Mouse (Mus musculus): ENCODE data around the gene Hic2.
A peak's percentile ranks its signal among the peaks of the same experiment; 100 is the strongest.

Hic2 gene

DNA sequence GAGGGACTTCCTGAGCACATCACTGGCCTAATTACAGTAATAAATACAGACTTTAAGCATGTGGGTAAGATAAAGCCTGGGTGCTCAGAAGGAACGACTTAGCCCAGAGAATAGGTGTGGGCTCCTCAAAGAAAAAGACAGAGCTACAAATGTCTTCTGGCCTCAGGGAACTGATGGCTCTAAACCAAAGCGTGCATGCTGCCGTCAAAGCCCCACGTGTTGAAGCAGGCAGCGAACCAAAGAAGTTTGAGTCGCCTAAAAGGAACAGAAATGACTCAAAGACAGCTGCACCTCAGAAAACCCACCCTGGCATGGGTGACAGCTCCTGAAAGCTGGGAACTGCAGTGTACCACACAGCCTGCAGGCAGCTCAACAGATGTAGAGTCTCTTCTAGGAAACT is 38.5 kb downstream of the Hic2 start:
- DNase-seq (ENCODE audit: extremely low read depth, insufficient read length, low spot score) = no peak

GRCm38 (mm10) chr16:17275721-17276120 is 42.3 kb downstream of the Hic2 start, which contains the start of gene Tmem191c:
TSS of gene Tmem191c (plus strand) at chr16:17276077.
- DNase-seq (ENCODE audit: extremely low read depth, insufficient read length, low spot score) = no peak

DNA sequence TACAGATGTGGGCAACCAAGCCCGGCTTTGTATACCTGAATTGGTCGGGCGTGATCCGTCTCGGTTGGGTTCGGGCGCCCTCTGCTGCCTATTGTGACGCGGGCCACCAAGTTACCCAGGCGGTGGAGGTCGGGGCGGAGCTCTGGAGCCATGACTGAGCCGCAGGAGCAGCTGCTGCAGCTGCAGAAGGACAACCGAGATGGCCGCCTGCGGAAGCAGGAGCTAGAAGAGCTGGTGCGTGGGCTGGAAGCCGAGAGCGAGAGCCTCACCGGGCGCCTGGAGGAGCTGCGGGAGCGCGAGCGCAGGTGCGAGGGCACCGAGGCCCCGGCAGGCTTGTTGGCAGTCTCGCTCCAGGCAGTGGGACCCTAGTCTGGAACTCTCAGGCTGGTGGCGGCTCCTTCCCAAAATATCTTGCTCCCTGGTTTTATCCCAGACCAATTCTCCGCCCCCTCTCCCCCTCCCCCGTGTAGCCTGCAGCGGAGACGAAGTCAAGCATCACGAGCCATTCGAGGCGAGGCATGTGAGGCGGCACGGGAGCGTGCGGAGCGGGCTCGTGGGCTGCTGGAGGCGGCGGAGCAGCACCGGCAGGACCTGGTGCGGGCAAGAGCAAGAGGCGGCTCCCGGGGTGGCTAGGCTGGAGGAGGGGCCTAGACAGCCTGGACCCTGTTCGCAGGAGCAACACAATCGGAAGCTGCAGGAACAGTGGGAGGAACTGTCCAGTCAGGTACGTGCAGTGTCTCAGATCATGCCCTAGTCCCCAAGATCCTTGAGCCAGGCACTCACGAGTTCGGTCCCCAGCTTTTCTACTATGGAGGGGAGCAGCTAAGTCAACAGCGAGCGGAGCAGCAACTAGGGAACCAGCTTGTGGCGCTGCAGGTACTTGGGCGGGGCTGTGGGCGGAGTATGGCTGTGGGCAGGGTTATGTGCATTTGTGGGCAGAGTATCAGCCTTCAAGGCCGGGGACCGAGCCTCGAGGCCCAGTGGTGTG is 43.1 kb downstream of the Hic2 start:
- DNase-seq (ENCODE audit: extremely low read depth, insufficient read length, low spot score) = peak; percentile 78

DNA sequence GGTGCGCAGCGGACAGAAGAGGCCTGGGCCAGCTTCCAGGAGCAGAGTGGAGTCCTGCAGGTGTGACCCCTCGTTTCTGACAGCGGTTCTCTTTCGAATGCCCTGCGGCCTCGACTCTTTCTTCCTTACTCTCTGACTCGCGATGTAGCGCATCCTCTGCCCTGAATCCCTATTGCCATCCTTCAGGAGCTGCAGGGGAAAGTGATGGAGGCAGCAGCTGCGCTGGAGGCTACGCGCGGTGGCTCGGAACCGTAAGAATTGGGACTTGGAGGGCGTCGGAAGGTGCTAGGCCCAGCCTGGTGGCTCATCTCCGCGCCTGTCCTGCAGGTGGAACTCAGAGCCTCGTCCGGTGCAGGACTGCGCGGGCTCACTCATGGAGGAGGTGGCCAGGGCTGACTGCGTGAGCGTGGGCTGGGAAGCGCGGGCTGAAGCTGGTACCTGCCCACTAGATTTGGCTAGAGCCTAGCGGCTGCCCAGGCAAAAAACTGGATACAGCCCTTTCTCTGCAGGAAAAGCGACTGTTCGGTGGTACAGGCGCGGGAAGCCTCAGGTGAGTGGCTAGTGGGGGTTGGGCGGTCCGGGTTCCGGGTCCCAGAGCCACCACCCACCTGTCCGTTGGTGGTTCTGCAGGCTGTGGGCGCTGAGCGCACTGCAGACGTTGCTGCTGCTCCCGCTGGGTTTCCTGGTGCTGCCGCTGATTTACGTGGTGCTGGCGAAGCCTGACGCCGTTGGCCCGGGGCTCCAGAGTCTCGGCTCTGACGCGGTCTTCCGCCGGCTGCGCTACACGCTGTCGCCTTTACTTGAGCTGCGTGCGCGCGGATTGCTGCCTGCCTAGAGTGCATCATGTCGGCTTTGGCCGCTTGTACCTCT is 44.2 kb downstream of the Hic2 start:
- no peak for DNase-seq (ENCODE audit: extremely low read depth, insufficient read length, low spot score)

GRCm38 (mm10) chr16:17280471-17280870 is 47.1 kb downstream of the Hic2 start:
- DNase-seq (ENCODE audit: extremely low read depth, insufficient read length, low spot score) = no peak

DNA sequence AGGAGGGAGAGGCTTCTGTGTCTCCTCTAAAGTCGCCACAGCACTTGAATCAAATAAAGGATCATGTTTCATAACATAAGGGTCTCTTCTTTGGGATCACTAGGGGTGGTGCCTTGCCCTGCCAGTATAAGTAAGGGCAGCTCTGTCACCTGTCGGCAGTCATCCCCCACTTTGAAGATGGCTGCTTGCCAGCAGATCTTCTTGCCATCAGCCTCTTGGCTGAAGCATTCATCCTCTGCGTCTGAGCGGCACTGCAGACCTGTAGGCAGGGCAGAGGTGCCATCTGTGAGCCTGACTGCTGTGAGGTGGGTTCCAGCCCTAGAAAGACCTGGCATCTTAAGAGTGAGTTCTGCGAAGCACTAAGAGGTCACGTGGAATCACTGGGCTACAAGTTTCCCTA is 49.8 kb downstream of the Hic2 start:
- DNase-seq (ENCODE audit: extremely low read depth, insufficient read length, low spot score) = no peak

DNA sequence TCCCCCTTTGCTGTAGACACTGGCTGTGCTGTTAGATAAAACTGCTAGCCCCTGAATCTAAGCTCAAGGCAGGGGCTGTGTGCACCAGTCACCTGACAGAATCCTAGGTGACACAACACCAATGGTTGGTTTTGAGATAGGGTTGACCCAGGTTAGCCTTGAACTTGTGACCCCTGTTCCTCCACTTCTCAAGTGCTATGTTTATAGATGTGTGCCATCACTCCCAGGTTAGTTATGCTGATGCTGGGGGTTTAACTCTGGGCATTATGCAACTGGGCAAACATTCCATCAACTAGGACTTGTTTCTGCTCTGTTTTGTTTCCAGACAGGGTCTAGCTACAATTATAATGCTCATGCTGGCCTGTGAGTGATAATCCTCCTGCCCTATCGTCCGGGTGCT is 53.7 kb downstream of the Hic2 start:
- DNase-seq (ENCODE audit: extremely low read depth, insufficient read length, low spot score) = no peak

DNA sequence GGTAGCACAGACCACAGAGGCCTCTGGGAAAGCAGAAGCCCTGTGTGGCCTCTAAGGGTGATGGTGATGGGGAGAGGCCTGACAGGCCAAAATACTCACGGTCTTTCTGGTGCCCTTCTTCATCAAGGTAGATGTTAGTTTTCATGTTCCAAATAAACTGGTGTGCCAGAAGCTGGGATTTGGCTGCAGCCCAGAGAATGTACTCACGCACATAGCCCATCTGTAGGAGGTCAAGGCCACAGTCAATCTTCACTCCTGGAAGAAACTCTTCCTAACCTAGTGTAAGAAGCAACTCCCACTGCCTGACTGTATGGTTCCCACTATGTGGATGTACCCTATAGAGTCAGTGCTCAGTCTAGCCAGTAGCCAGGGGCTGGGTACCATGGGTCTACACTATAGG is 57.6 kb downstream of the Hic2 start:
- no peak for DNase-seq (ENCODE audit: extremely low read depth, insufficient read length, low spot score)

DNA sequence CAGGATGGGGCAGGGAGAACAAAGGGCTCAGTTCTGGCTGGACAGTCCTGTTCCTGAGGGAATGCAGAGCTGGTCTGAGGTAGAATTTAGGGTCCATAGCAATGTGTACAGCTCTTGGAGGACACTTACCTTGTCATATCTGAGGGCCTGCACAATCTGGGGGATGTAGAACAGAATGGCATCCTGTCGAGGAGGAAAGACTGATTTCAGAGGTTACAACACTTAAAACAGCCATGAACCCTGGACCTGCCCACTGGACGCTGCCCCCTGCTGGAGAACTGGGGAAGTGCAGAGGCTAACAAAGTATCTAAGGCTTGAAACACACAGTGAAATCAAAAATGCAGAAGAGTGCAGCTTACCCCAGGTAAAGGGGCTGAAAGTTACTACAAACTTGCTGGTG is 59.4 kb downstream of the Hic2 start:
- DNase-seq (ENCODE audit: extremely low read depth, insufficient read length, low spot score) = peak; percentile 49

DNA sequence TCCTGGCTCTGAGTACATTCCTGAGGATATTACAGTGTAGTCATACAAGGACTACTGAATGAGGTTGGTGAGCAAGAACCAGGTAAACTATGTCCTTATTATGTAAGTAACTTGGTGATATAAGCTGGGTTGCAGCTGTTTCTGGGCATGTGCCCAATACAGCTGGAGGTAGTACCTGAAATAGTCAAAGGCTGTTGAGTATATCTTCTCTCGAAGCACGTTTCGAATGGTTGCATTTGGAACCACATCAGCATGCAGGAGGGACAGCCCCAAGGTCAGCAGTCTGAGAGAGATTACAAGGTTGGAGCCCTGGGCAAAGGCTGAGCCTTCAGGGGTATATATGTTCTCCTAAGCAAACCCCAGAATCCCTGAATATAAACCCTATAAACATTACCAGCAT is 67.4 kb downstream of the Hic2 start:
- DNase-seq (ENCODE audit: extremely low read depth, insufficient read length, low spot score) = no peak

GRCm38 (mm10) chr16:17303521-17304245 is 70.3 kb downstream of the Hic2 start:
- DNase-seq (ENCODE audit: extremely low read depth, insufficient read length, low spot score) = no peak

- no peak for DNase-seq (ENCODE audit: extremely low read depth, insufficient read length, low spot score)
Measured at GRCm38 (mm10) chr16:17307461-17307860, 74.1 kb downstream of the Hic2 start.

DNA sequence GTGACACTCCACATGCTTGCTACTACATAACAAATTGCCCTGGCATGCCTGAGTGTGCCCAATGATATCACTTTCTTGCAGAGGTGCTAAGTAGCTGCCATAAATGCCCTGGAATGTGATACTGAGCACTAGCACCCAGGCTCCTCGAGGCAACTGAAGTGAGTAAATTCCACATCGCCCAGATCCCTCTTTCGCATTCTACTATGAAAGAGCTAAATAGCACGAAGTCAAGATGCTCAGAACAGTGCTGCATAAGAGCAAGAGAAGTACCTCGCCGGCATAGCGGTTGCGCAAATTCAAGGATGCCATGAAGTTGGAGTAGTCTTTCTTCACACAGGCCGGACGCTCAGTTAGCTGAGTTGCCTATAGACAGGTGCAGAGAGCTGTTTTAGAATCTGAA is 75.7 kb downstream of the Hic2 start:
- no peak for DNase-seq (ENCODE audit: extremely low read depth, insufficient read length, low spot score)

GRCm38 (mm10) chr16:17312531-17312930 is 79.2 kb downstream of the Hic2 start:
- no peak for DNase-seq (ENCODE audit: extremely low read depth, insufficient read length, low spot score)
